Mouse (Mus musculus) kidney, adult 2 months (tissue): Measurements from ENCODE around the gene Srbd1.

ENCODE experiments used
- CTCF ChIP-seq: fragments of 200-500 bp; conservative IDR thresholded peaks from 2 replicates; pipeline ENCODE4 v1.5.1; 2011; ENCODE audit warnings: low read depth, mild to moderate bottlenecking, control low read depth, low read length, moderate library complexity, mixed read lengths; ENCODE audit not compliant: insufficient read depth, insufficient read length
- POLR2A ChIP-seq: fragments of 200-500 bp; IDR thresholded peaks from one replicate; pipeline ENCODE4 v1.6.1; 2011; ENCODE audit warnings: low read depth, low read length, control low read depth

GRCm38 (mm10) chr17:86145079-86145951 lies at the start of gene Srbd1:
- no peak for TF ChIP-seq CTCF
- TF ChIP-seq POLR2A: no peak
